Mouse (Mus musculus): Measurements from ENCODE around the gene Pet117. TPM values are rescaled to one million over a fixed set of nuclear protein-coding genes. Genes with fewer than 3 reads are reported as not detected.

The Pet117 gene
- polyA plus RNA-seq, 1 experiment = not detected

- H3K27ac ChIP-seq (ENCODE audit: insufficient read depth, low read length) = no peak overlapping the region
- DNase-seq (ENCODE audit: low read depth in 1 of 2, low spot score in 2 of 2) = no peak
- WGBS = 90% methylated on average over 6 of the region's 6 CpGs
- no peak overlapping the region for H3K4me3 ChIP-seq (ENCODE audit: extremely low read depth, insufficient read depth, insufficient read length)
- H3K27me3 ChIP-seq (ENCODE audit: control insufficient read depth, insufficient read depth, low read length) = no peaks in the 10 kb centered on the region
- H3K4me1 ChIP-seq (ENCODE audit: control insufficient read depth, insufficient read depth, insufficient read length) = no peaks in the 10 kb centered on the region
- TF ChIP-seq POLR2A (IDR thresholded peaks at IDR 0.05; ENCODE audit: low read depth, low read length) = no peak
- no peak for TF ChIP-seq CTCF (IDR thresholded peaks at IDR 0.05; ENCODE audit: extremely low read depth, insufficient read depth, insufficient read length, insufficient replicate concordance)
- peaks cover 24% of the 10 kb centered on the region for H3K36me3 ChIP-seq (ENCODE audit: control insufficient read depth, insufficient read depth, low read length)
Measured at GRCm38 (mm10) chr2:144400659-144401058, 31.9 kb downstream of the Pet117 start.

- WGBS = 86% methylated on average over 4 of the region's 4 CpGs
- Histone ChIP-seq H3K27me3 (ENCODE audit: control insufficient read depth, insufficient read depth, low read length) (no peaks in the 10 kb centered on the region), H3K27ac (ENCODE audit: insufficient read depth, low read length) (no peak overlapping the region), H3K4me3 (ENCODE audit: extremely low read depth, insufficient read depth, insufficient read length) (no peak overlapping the region), H3K36me3 (ENCODE audit: control insufficient read depth, insufficient read depth, low read length) (peaks cover 31% of the 10 kb centered on the region), H3K4me1 (ENCODE audit: control insufficient read depth, insufficient read depth, insufficient read length) (no peaks in the 10 kb centered on the region)
- TF ChIP-seq POLR2A (IDR thresholded peaks at IDR 0.05; ENCODE audit: low read depth, low read length) (no peak), CTCF (IDR thresholded peaks at IDR 0.05; ENCODE audit: extremely low read depth, insufficient read depth, insufficient read length, insufficient replicate concordance) (no peak)
- DNase-seq (ENCODE audit: low read depth in 1 of 2, low spot score in 2 of 2) = no peak
Measured at GRCm38 (mm10) chr2:144409037-144409436, 40.2 kb downstream of the Pet117 start.

- Histone ChIP-seq H3K36me3 (ENCODE audit: control insufficient read depth, insufficient read depth, low read length) (peaks cover 24% of the 10 kb centered on the region), H3K27ac (ENCODE audit: insufficient read depth, low read length) (no peak overlapping the region), H3K4me1 (ENCODE audit: control insufficient read depth, insufficient read depth, insufficient read length) (no peaks in the 10 kb centered on the region), H3K27me3 (ENCODE audit: control insufficient read depth, insufficient read depth, low read length) (no peaks in the 10 kb centered on the region), H3K4me3 (ENCODE audit: extremely low read depth, insufficient read depth, insufficient read length) (no peak overlapping the region)
- 74% methylated on average over 3 of the region's 3 CpGs for WGBS
- TF ChIP-seq POLR2A (IDR thresholded peaks at IDR 0.05; ENCODE audit: low read depth, low read length) (no peak), CTCF (IDR thresholded peaks at IDR 0.05; ENCODE audit: extremely low read depth, insufficient read depth, insufficient read length, insufficient replicate concordance) (no peak)
- no peak for DNase-seq (ENCODE audit: low read depth in 1 of 2, low spot score in 2 of 2)
Measured at GRCm38 (mm10) chr2:144410603-144411002, 41.8 kb downstream of the Pet117 start.

GRCm38 (mm10) chr2:144414646-144415045 lies 45.9 kb downstream of the Pet117 start:
- DNase-seq (ENCODE audit: low read depth in 1 of 2, low spot score in 2 of 2) = no peak
- H3K27ac ChIP-seq (ENCODE audit: insufficient read depth, low read length) = no peak overlapping the region
- peaks cover 3% of the 10 kb centered on the region; the same call in 1 of the 2 replicates for H3K36me3 ChIP-seq (ENCODE audit: control insufficient read depth, insufficient read depth, low read length)
- 94% methylated on average over 1 of the region's 1 CpGs for WGBS
- H3K4me3 ChIP-seq (ENCODE audit: extremely low read depth, insufficient read depth, insufficient read length) = no peak overlapping the region
- no peaks in the 10 kb centered on the region for H3K27me3 ChIP-seq (ENCODE audit: control insufficient read depth, insufficient read depth, low read length)
- H3K4me1 ChIP-seq (ENCODE audit: control insufficient read depth, insufficient read depth, insufficient read length) = no peaks in the 10 kb centered on the region
- TF ChIP-seq POLR2A (IDR thresholded peaks at IDR 0.05; ENCODE audit: low read depth, low read length) (no peak), CTCF (IDR thresholded peaks at IDR 0.05; ENCODE audit: extremely low read depth, insufficient read depth, insufficient read length, insufficient replicate concordance) (no peak)

GRCm38 (mm10) chr2:144416859-144417258 lies 48.1 kb downstream of the Pet117 start:
- 0 out of 2 replicates have a peak, but pooled peaks cover 2% of the 10 kb centered on the region for H3K36me3 ChIP-seq (ENCODE audit: control insufficient read depth, insufficient read depth, low read length)
- no peaks in the 10 kb centered on the region for H3K4me1 ChIP-seq (ENCODE audit: control insufficient read depth, insufficient read depth, insufficient read length)
- no peak overlapping the region for H3K27ac ChIP-seq (ENCODE audit: insufficient read depth, low read length)
- H3K27me3 ChIP-seq (ENCODE audit: control insufficient read depth, insufficient read depth, low read length) = no peaks in the 10 kb centered on the region
- 75% methylated on average over 8 of the region's 8 CpGs for WGBS
- TF ChIP-seq CTCF (IDR thresholded peaks at IDR 0.05; ENCODE audit: extremely low read depth, insufficient read depth, insufficient read length, insufficient replicate concordance) (no peak), POLR2A (IDR thresholded peaks at IDR 0.05; ENCODE audit: low read depth, low read length) (no peak)
- no peak for DNase-seq (ENCODE audit: low read depth in 1 of 2, low spot score in 2 of 2)
- H3K4me3 ChIP-seq (ENCODE audit: extremely low read depth, insufficient read depth, insufficient read length) = no peak overlapping the region

GRCm38 (mm10) chr2:144418062-144418461 lies 49.3 kb downstream of the Pet117 start:
- no peak overlapping the region for H3K4me3 ChIP-seq (ENCODE audit: extremely low read depth, insufficient read depth, insufficient read length)
- DNase-seq (ENCODE audit: low read depth in 1 of 2, low spot score in 2 of 2) = no peak
- H3K27ac ChIP-seq (ENCODE audit: insufficient read depth, low read length) = no peak overlapping the region
- TF ChIP-seq CTCF (IDR thresholded peaks at IDR 0.05; ENCODE audit: extremely low read depth, insufficient read depth, insufficient read length, insufficient replicate concordance) (no peak), POLR2A (IDR thresholded peaks at IDR 0.05; ENCODE audit: low read depth, low read length) (no peak)
- no peaks in the 10 kb centered on the region for H3K27me3 ChIP-seq (ENCODE audit: control insufficient read depth, insufficient read depth, low read length)
- WGBS = 77% methylated on average over 2 of the region's 2 CpGs
- H3K4me1 ChIP-seq (ENCODE audit: control insufficient read depth, insufficient read depth, insufficient read length) = no peaks in the 10 kb centered on the region
- no peaks in the 10 kb centered on the region for H3K36me3 ChIP-seq (ENCODE audit: control insufficient read depth, insufficient read depth, low read length)

GRCm38 (mm10) chr2:144422094-144422675 lies 53.4 kb downstream of the Pet117 start:
- no peak overlapping the region for H3K4me3 ChIP-seq (ENCODE audit: extremely low read depth, insufficient read depth, insufficient read length)
- 83% methylated on average over 10 of the region's 10 CpGs for WGBS

More at GRCm38 (mm10) chr2:144422094-144422675, 53.4 kb downstream of the Pet117 start:
- Histone ChIP-seq H3K4me1 (ENCODE audit: control insufficient read depth, insufficient read depth, insufficient read length) (no peaks in the 10 kb centered on the region), H3K36me3 (ENCODE audit: control insufficient read depth, insufficient read depth, low read length) (no peaks in the 10 kb centered on the region), H3K27ac (ENCODE audit: insufficient read depth, low read length) (no peak overlapping the region), H3K27me3 (ENCODE audit: control insufficient read depth, insufficient read depth, low read length) (no peaks in the 10 kb centered on the region)
- TF ChIP-seq POLR2A (IDR thresholded peaks at IDR 0.05; ENCODE audit: low read depth, low read length) = no peak
- TF ChIP-seq CTCF (IDR thresholded peaks at IDR 0.05; ENCODE audit: extremely low read depth, insufficient read depth, insufficient read length, insufficient replicate concordance) = no peak
- DNase-seq (ENCODE audit: low read depth in 1 of 2, low spot score in 2 of 2) = no peak

Other genes with a start within 250 kb of the Pet117 start
- gene Mgme1, start 98.3 kb upstream of the Pet117 start, polyA plus RNA-seq (2012; rRNA removed) = 2.0 and 2.1 TPM in 2 replicates
- 80.2 and 100 TPM in 2 replicates for gene Snx5, start 98.1 kb upstream of the Pet117 start, polyA plus RNA-seq (2012; rRNA removed)
- gene Ovol2, start 36.9 kb upstream of the Pet117 start, polyA plus RNA-seq (2012; rRNA removed) = 0.44 TPM in 1 of 2 replicates, not detected in the other
- gene Kat14, start within 50 bp of the Pet117 start, polyA plus RNA-seq (2012; rRNA removed) = 19.0 and 20.3 TPM in 2 replicates
- gene Dzank1, start 158.4 kb downstream of the Pet117 start, polyA plus RNA-seq (2012; rRNA removed) = 0.12 TPM in 2 replicates
- 4.0 and 4.8 TPM in 2 replicates for gene Polr3f, start 158.7 kb downstream of the Pet117 start, polyA plus RNA-seq (2012; rRNA removed)
- gene Rbbp9, start 181.9 kb downstream of the Pet117 start, polyA plus RNA-seq (2012; rRNA removed) = 3.1 and 3.3 TPM in 2 replicates
- gene Sec23b, start 187.2 kb downstream of the Pet117 start, polyA plus RNA-seq (2012; rRNA removed) = 26.5 and 26.8 TPM in 2 replicates
- 0.77 and 0.89 TPM in 2 replicates for gene Smim26, start 225.1 kb downstream of the Pet117 start, polyA plus RNA-seq (2012; rRNA removed)
- gene Dtd1, start 230.9 kb downstream of the Pet117 start, polyA plus RNA-seq (2012; rRNA removed) = 5.0 and 7.4 TPM in 2 replicates

Measured in spleen, adult 2 months (tissue).